Mouse (Mus musculus): ENCODE results near the gene Lman2. TPM values are rescaled to one million over a fixed set of nuclear protein-coding genes. Genes with fewer than 3 reads are reported as not detected.
A peak's percentile ranks its signal among the peaks of the same experiment; 100 is the strongest.

The Lman2 gene
- polyA plus RNA-seq, 1 experiment: 43.7 TPM

DNA sequence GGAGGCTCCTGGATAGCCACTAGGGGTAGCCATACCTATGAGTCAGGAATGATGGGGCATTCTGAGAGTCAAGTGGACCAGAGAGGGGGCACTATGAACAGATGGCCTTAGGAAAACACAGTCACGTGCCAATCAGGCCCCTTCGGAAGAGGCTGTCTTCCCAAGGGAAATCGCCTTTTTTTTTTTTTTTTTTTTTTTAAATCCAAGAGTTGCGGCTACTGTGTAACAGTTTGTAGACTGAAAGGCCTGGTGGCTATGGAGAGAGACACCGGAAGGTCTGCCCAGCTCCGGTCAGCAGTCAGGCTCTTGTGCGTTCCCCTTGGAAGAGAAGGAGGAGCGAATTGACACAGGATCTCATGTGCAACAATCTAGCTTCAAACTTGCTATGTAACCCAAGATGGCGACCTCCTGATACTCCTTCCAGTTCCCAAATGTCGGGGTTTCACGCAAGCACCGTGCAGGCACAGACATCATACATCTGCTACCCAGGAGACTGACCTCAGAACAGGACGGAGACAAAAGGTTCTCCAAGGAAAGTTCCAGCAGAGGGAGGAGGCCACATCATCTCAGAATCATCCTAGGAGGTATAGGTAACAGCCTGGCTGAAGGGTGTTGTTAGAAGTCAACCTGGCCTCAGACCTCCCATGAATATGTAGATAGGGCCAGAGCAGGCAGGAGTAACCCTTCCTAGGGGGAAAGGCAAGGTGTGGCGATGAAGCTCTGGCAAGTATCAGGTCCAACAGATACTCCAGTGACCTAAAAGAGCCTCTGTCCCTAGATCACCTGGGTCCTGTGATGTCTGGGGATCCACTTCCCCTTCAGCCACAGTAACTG, 31.8 kb downstream of the Lman2 start:
- Histone ChIP-seq H3K27me3 (ENCODE audit: control insufficient read depth, insufficient read depth, low read length) (no peaks in the 10 kb centered on the region), H3K4me1 (ENCODE audit: control insufficient read depth, insufficient read depth, low read length) (peaks cover 14% of the 10 kb centered on the region), H3K4me3 (ENCODE audit: control insufficient read depth, low read depth, low read length) (peak overlapping the region; percentile 88), H3K36me3 (ENCODE audit: control insufficient read depth, insufficient read depth, low read length) (no peaks in the 10 kb centered on the region), H3K27ac (ENCODE audit: control insufficient read depth, insufficient read depth, low read depth, low read length) (no peak overlapping the region; the same call in 1 of the 2 replicates)
- TF ChIP-seq CTCF (IDR thresholded peaks at IDR 0.05; ENCODE audit: control insufficient read depth, insufficient read depth, insufficient replicate concordance, low read depth, low read length): no peak; the same call in 1 of the 2 replicates
- TF ChIP-seq POLR2A (IDR thresholded peaks at IDR 0.05; ENCODE audit: control insufficient read depth, low read depth, low read length): no peak

DNA sequence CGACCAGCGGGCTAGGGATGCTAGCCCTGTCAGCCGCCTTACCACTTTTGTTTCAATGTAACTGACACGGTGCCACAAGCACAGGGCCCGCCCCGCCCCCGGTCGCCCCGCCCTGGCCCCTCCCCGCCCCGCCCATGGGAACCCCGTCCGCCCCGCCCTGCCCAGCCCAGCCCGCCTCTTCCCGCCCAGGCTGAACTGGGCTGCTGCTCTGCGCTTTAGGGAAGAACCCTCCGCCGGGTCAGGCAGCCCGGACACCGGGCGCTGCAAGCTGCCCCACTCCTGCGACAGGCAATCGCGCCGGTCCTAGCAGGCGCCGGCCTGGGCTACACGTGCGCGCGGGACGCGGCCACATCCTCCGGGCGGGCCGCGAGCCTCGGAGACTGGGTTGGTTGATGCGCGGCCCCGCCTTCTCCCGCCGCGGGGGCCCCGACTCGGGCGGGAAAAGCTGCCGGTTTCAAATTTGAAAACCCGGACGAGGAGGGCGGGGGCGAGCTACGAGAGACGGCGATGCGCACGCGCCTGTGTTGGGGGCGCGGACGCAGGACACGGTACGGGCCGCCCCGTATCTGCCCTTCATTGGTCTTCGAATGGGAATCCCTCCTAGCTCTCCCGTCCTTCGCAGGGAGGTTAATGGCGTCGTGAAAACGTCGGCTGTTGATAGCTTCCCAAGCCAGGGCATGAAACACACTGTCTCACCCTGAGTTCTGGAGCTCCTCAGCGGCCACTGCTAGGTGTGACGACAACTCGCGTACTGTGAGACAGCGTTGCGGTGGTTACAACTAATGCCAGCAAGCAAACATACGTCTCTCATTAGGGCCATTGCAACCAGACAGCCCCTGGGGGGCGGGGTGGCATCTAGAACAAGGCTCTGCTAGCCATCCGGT, 32.7 kb downstream of the Lman2 start, which contains the start of gene Mxd3:
Mxd3 (minus strand) TSS at position 141 of the 884 bp plus-strand sequence.
- TF ChIP-seq CTCF (IDR thresholded peaks at IDR 0.05; ENCODE audit: control insufficient read depth, insufficient read depth, insufficient replicate concordance, low read depth, low read length): no peak
- TF ChIP-seq POLR2A (IDR thresholded peaks at IDR 0.05; ENCODE audit: control insufficient read depth, low read depth, low read length): no peak; the same call in 1 of the 2 replicates
- Histone ChIP-seq H3K27me3 (ENCODE audit: control insufficient read depth, insufficient read depth, low read length) (no peaks in the 10 kb centered on the region), H3K36me3 (ENCODE audit: control insufficient read depth, insufficient read depth, low read length) (no peaks in the 10 kb centered on the region), H3K4me3 (ENCODE audit: control insufficient read depth, low read depth, low read length) (peak within 1 kb of the TSS; percentile 88), H3K27ac (ENCODE audit: control insufficient read depth, insufficient read depth, low read depth, low read length) (peak within 1 kb of the TSS; percentile 23), H3K4me1 (ENCODE audit: control insufficient read depth, insufficient read depth, low read length) (peaks cover 14% of the 10 kb centered on the region)

DNA sequence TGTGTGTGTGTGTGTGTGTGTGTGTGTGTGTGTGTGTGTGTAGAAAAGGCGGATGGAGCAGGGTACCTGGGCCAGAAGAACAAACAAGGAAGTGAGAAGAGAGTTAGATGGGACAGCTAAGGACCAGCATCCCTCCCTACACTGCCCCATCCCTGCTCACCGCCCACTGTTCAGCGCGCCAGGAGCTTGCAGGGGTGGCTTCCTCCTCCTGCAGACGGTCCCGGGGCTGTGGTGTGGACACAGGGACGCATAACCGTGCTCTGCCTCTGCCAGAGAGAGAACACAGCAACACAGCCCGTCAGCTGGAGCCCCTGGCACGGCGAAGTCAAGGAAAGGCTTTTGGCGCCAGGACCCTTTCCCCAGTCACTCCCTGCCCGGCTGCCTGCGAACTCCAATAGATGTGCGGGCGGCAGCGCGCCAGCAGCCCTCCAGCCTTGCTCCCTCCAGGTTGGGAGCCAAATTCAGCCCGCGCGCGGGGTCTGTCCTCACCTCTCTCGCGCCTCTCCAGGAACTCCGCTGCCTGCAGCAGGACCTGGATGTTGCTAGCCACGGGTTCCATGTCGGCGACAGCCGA, 33.4 kb downstream of the Lman2 start:
- peaks cover 14% of the 10 kb centered on the region for H3K4me1 ChIP-seq (ENCODE audit: control insufficient read depth, insufficient read depth, low read length)
- TF ChIP-seq CTCF (IDR thresholded peaks at IDR 0.05; ENCODE audit: control insufficient read depth, insufficient read depth, insufficient replicate concordance, low read depth, low read length): no peak
- no peak for TF ChIP-seq POLR2A (IDR thresholded peaks at IDR 0.05; ENCODE audit: control insufficient read depth, low read depth, low read length)
- no peaks in the 10 kb centered on the region for H3K27me3 ChIP-seq (ENCODE audit: control insufficient read depth, insufficient read depth, low read length)
- H3K36me3 ChIP-seq (ENCODE audit: control insufficient read depth, insufficient read depth, low read length): no peaks in the 10 kb centered on the region
- H3K4me3 ChIP-seq (ENCODE audit: control insufficient read depth, low read depth, low read length): peak overlapping the region; percentile 72
- no peak overlapping the region for H3K27ac ChIP-seq (ENCODE audit: control insufficient read depth, insufficient read depth, low read depth, low read length)

- Histone ChIP-seq H3K4me3 (ENCODE audit: control insufficient read depth, low read depth, low read length) (no peak overlapping the region), H3K4me1 (ENCODE audit: control insufficient read depth, insufficient read depth, low read length) (peaks cover 14% of the 10 kb centered on the region), H3K36me3 (ENCODE audit: control insufficient read depth, insufficient read depth, low read length) (no peaks in the 10 kb centered on the region), H3K27me3 (ENCODE audit: control insufficient read depth, insufficient read depth, low read length) (no peaks in the 10 kb centered on the region), H3K27ac (ENCODE audit: control insufficient read depth, insufficient read depth, low read depth, low read length) (no peak overlapping the region)
- TF ChIP-seq POLR2A (IDR thresholded peaks at IDR 0.05; ENCODE audit: control insufficient read depth, low read depth, low read length) (no peak), CTCF (IDR thresholded peaks at IDR 0.05; ENCODE audit: control insufficient read depth, insufficient read depth, insufficient replicate concordance, low read depth, low read length) (no peak)
These were observed 33.9 kb downstream of the Lman2 start for GRCm38 (mm10) chr13:55328641-55329040.

DNA sequence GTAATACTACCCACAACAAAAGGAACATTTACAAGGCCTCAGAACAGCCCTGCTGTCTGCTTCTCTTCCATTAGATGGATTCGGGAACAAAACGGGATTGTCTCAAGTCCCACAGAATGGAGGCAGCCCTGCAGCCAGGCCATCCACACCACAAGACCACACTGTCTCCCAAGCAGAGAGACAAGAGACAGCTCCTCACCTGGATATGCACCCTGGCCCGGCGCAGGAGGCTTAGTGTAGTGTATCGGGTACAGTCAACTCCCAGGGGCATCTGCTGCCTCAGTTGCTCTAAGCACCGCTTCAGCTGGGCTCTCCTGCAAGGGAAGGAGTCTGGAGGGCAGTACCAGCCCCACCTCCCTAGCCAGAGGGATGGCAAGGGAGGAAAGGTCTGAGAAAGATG, 34.4 kb downstream of the Lman2 start:
- no peak for TF ChIP-seq CTCF (IDR thresholded peaks at IDR 0.05; ENCODE audit: control insufficient read depth, insufficient read depth, insufficient replicate concordance, low read depth, low read length)
- no peak for TF ChIP-seq POLR2A (IDR thresholded peaks at IDR 0.05; ENCODE audit: control insufficient read depth, low read depth, low read length)
- no peak overlapping the region for H3K27ac ChIP-seq (ENCODE audit: control insufficient read depth, insufficient read depth, low read depth, low read length)
- no peaks in the 10 kb centered on the region for H3K27me3 ChIP-seq (ENCODE audit: control insufficient read depth, insufficient read depth, low read length)
- H3K4me1 ChIP-seq (ENCODE audit: control insufficient read depth, insufficient read depth, low read length): peaks cover 14% of the 10 kb centered on the region
- no peaks in the 10 kb centered on the region for H3K36me3 ChIP-seq (ENCODE audit: control insufficient read depth, insufficient read depth, low read length)
- H3K4me3 ChIP-seq (ENCODE audit: control insufficient read depth, low read depth, low read length): no peak overlapping the region

- H3K36me3 ChIP-seq (ENCODE audit: control insufficient read depth, insufficient read depth, low read length): no peaks in the 10 kb centered on the region
- no peaks in the 10 kb centered on the region for H3K27me3 ChIP-seq (ENCODE audit: control insufficient read depth, insufficient read depth, low read length)
- H3K4me1 ChIP-seq (ENCODE audit: control insufficient read depth, insufficient read depth, low read length): peaks cover 14% of the 10 kb centered on the region
- no peak overlapping the region for H3K27ac ChIP-seq (ENCODE audit: control insufficient read depth, insufficient read depth, low read depth, low read length)
- H3K4me3 ChIP-seq (ENCODE audit: control insufficient read depth, low read depth, low read length): no peak overlapping the region
- TF ChIP-seq CTCF (IDR thresholded peaks at IDR 0.05; ENCODE audit: control insufficient read depth, insufficient read depth, insufficient replicate concordance, low read depth, low read length) (peak; percentile 92; the same call in 1 of the 2 replicates), POLR2A (IDR thresholded peaks at IDR 0.05; ENCODE audit: control insufficient read depth, low read depth, low read length) (no peak)
These were observed 35.0 kb downstream of the Lman2 start for GRCm38 (mm10) chr13:55327633-55328032.

Data from testis, adult 2 months (tissue).